8 mouse cellular contexts compared by ENCODE assay signal in the genomic region with DNA sequence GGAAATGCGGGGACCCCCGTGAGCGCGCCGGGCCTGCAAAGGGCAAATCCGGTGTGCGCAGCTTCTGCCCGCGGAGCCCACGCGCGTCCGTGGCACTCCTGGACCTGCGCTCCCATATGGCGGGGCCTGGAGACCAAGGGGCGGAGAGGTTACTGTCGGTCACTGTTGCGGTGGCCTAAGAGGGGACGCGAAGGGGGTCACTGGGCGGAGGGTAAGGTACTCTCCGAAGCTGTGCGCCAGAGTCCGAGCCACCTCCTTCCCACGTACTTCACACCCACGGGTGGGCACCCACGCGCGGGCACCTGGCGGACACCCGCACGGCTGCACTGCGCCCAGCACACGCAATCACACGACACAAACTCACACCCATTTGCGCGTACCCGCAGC. TPM values are rescaled to one million over a fixed set of nuclear protein-coding genes. Genes with fewer than 3 reads are reported as not detected.
A peak's percentile ranks its signal among the peaks of the same experiment; 100 is the strongest.
DNase-seq lines count a peak whose midpoint lies in the region; ATAC-seq and TF ChIP-seq lines count a peak whose summit lies in the region.

No protein-coding gene starts in this region.

- no peaks in the 10 kb centered on the region for H3K9me3 ChIP-seq in heart, embryonic 12.5 days (replicated peaks)
- H3K9me3 ChIP-seq in limb, embryonic 12.5 days: no peaks in the 10 kb centered on the region
- H3K9me3 ChIP-seq in neural tube, embryonic 13.5 days: no peaks in the 10 kb centered on the region

- peaks cover 18% of the 10 kb centered on the region for H3K79me2 ChIP-seq in liver, adult 2 months (ENCODE audit: control insufficient read depth, insufficient read depth, low read length)

- peak overlapping the region; percentile 78 for H3K4me3 ChIP-seq in liver, adult 2 months (ENCODE audit: insufficient read depth, low read depth, low read length)
- H3K4me3 ChIP-seq in cortical plate, adult 2 months (ENCODE audit: insufficient read depth, low read length): peak overlapping the region; percentile 95
- H3K4me3 ChIP-seq in heart, embryonic 12.5 days: peak overlapping the region; percentile 76
- H3K4me3 ChIP-seq in limb, embryonic 12.5 days (replicated peaks): peak overlapping the region; percentile 53
- peak overlapping the region; percentile 70 for H3K4me3 ChIP-seq in neural tube, embryonic 13.5 days

- WGBS in liver, adult 2 months: under 1% methylated on average over 38 of the region's 38 CpGs
- WGBS in heart, embryonic 12.5 days: under 1% methylated on average over 38 of the region's 38 CpGs
- under 1% methylated on average over 38 of the region's 38 CpGs for WGBS in limb, embryonic 12.5 days
- under 1% methylated on average over 38 of the region's 38 CpGs for WGBS in neural tube, embryonic 13.5 days

- peaks cover 16% of the 10 kb centered on the region for H3K4me1 ChIP-seq in liver, adult 2 months (ENCODE audit: control insufficient read depth, insufficient read depth, low read length)
- H3K4me1 ChIP-seq in cortical plate, adult 2 months (ENCODE audit: control insufficient read depth, insufficient read depth, low read length): no peaks in the 10 kb centered on the region; the same call in 1 of the 2 replicates
- peaks cover 20% of the 10 kb centered on the region for H3K4me1 ChIP-seq in heart, embryonic 12.5 days (replicated peaks)
- peaks cover 14% of the 10 kb centered on the region for H3K4me1 ChIP-seq in limb, embryonic 12.5 days (replicated peaks)
- H3K4me1 ChIP-seq in neural tube, embryonic 13.5 days (replicated peaks): peaks cover 33% of the 10 kb centered on the region

- peak overlapping the region; percentile 99 for H3K9ac ChIP-seq in liver, adult 2 months (ENCODE audit: low read depth, low read length)
- peak overlapping the region; percentile 82 for H3K9ac ChIP-seq in heart, embryonic 12.5 days
- peak overlapping the region; percentile 51 for H3K9ac ChIP-seq in limb, embryonic 12.5 days (replicated peaks)
- H3K9ac ChIP-seq in neural tube, embryonic 13.5 days: peak overlapping the region; percentile 83

- no peaks in the 10 kb centered on the region for H3K27me3 ChIP-seq in liver, adult 2 months (ENCODE audit: control insufficient read depth, insufficient read depth, low read length)
- peaks cover 37% of the 10 kb centered on the region for H3K27me3 ChIP-seq in heart, embryonic 12.5 days (replicated peaks)
- H3K27me3 ChIP-seq in limb, embryonic 12.5 days: peaks cover 47% of the 10 kb centered on the region
- H3K27me3 ChIP-seq in neural tube, embryonic 13.5 days: peaks cover 53% of the 10 kb centered on the region

- peak overlapping the region; percentile 99 for H3K4me2 ChIP-seq in heart, embryonic 12.5 days
- peak overlapping the region; percentile 100 for H3K4me2 ChIP-seq in limb, embryonic 12.5 days
- peak overlapping the region; percentile 100 for H3K4me2 ChIP-seq in neural tube, embryonic 13.5 days

- peak overlapping the region; percentile 99 for H3K27ac ChIP-seq in liver, adult 2 months (replicated peaks; ENCODE audit: insufficient read depth, low read depth, low read length)
- peak overlapping the region; percentile 99 for H3K27ac ChIP-seq in cortical plate, adult 2 months (ENCODE audit: insufficient read depth, low read length)
- peak overlapping the region; percentile 77 for H3K27ac ChIP-seq in heart, embryonic 12.5 days (ENCODE audit: poor library complexity, severe bottlenecking)
- H3K27ac ChIP-seq in limb, embryonic 12.5 days: no peak overlapping the region
- H3K27ac ChIP-seq in neural tube, embryonic 13.5 days (replicated peaks): peak overlapping the region; percentile 55; the same call in 1 of the 2 replicates

- no peak for DNase-seq in liver, adult 2 months (ENCODE audit: extremely low read depth, low read depth, low spot score)
- DNase-seq in liver: no peak
- DNase-seq in gastrocnemius, postnatal 14 days: no peak
- DNase-seq in adipocyte (ENCODE audit: low spot score): no peak

- intact Hi-C loops in gastrocnemius, postnatal 14 days (cut with DNase I; ENCODE audit: low total_unique reads): no loop called here

- no peak for TF ChIP-seq CTCF in liver, adult 2 months (IDR thresholded peaks at IDR 0.05; ENCODE audit: low read depth, low read length)
- TF ChIP-seq CTCF in cortical plate, adult 2 months (IDR thresholded peaks at IDR 0.05; ENCODE audit: extremely low read depth, insufficient read depth, low read length): no peak

- no peak; the same call in 1 of the 2 replicates for TF ChIP-seq POLR2A in liver, adult 2 months (IDR thresholded peaks at IDR 0.05; ENCODE audit: extremely low read depth, insufficient read depth, low read length)
- no peak for TF ChIP-seq POLR2A in cortical plate, adult 2 months (IDR thresholded peaks at IDR 0.05; ENCODE audit: extremely low read depth, insufficient read depth, low read length)

- peaks cover 9% of the 10 kb centered on the region for H3K36me3 ChIP-seq in liver, adult 2 months (ENCODE audit: control insufficient read depth, insufficient read depth, low read length)
- H3K36me3 ChIP-seq in heart, embryonic 12.5 days: peaks cover 10% of the 10 kb centered on the region
- H3K36me3 ChIP-seq in limb, embryonic 12.5 days: no peaks in the 10 kb centered on the region
- peaks cover 7% of the 10 kb centered on the region for H3K36me3 ChIP-seq in neural tube, embryonic 13.5 days

- ATAC-seq in heart, embryonic 12.5 days (ENCODE audit: insufficient number of reproducible peaks, low FRiP score): peak; percentile 49
- peak; percentile 36 for ATAC-seq in limb, embryonic 12.5 days (ENCODE audit: insufficient number of reproducible peaks, insufficient read depth, low FRiP score, low TSS enrichment, low read depth)
- ATAC-seq in neural tube, embryonic 13.5 days (ENCODE audit: low read depth): peak; percentile 63

RNA-seq across cellular contexts. Expression of a gene that starts 0.5 kb away (rescaled TPM):
- 148 and 168 TPM in 2 replicates for total RNA-seq in liver, adult 2 months (2014; rRNA removed)
- polyA plus RNA-seq in liver, adult 2 months (2012; rRNA removed): 147 and 252 TPM in 2 replicates
- 31.9 and 33.0 TPM in 2 replicates for polyA plus RNA-seq in cortical plate, adult 2 months (2012; rRNA removed)
- 6.6 and 7.3 TPM in 2 replicates for polyA plus RNA-seq in heart, embryonic 12.5 days (2016; fragmentation: Nextera tagmentation; extraction: Ambion mirVana)
- polyA plus RNA-seq in limb, embryonic 12.5 days (2016; fragmentation: Nextera tagmentation; extraction: Ambion mirVana): 4.3 and 4.6 TPM in 2 replicates
- polyA plus RNA-seq in neural tube, embryonic 13.5 days (2015; fragmentation: Nextera tagmentation; extraction: Ambion mirVana): 12.3 and 13.9 TPM in 2 replicates
- 10 to 100 TPM; 15.2 to 39.8 TPM for total RNA-seq in gastrocnemius, postnatal 14 days (2021)

RNA-seq across cellular contexts. Expression of a gene that starts 23.4 kb away (rescaled TPM):
- total RNA-seq in liver, adult 2 months (2014; rRNA removed): 1,071 and 1,237 TPM in 2 replicates
- polyA plus RNA-seq in liver, adult 2 months (2012; rRNA removed): 834 and 897 TPM in 2 replicates
- polyA plus RNA-seq in cortical plate, adult 2 months (2012; rRNA removed): 77.0 and 83.1 TPM in 2 replicates
- 1.1 and 2.1 TPM in 2 replicates for polyA plus RNA-seq in heart, embryonic 12.5 days (2016; fragmentation: Nextera tagmentation; extraction: Ambion mirVana)
- polyA plus RNA-seq in limb, embryonic 12.5 days (2016; fragmentation: Nextera tagmentation; extraction: Ambion mirVana): 1.6 TPM in 2 replicates
- 38.3 and 38.6 TPM in 2 replicates for polyA plus RNA-seq in neural tube, embryonic 13.5 days (2015; fragmentation: Nextera tagmentation; extraction: Ambion mirVana)
- total RNA-seq in gastrocnemius, postnatal 14 days (2021): 1 to 10 TPM; 3.0 to 6.8 TPM

RNA-seq across cellular contexts. Expression of a gene that starts 34.2 kb away (rescaled TPM):
- 0.20 and 0.28 TPM in 2 replicates for total RNA-seq in liver, adult 2 months (2014; rRNA removed)
- 0.17 and 0.33 TPM in 2 replicates for polyA plus RNA-seq in liver, adult 2 months (2012; rRNA removed)
- polyA plus RNA-seq in cortical plate, adult 2 months (2012; rRNA removed): 8.9 and 9.5 TPM in 2 replicates
- 0.08 and 0.12 TPM in 2 replicates for polyA plus RNA-seq in heart, embryonic 12.5 days (2016; fragmentation: Nextera tagmentation; extraction: Ambion mirVana)
- polyA plus RNA-seq in limb, embryonic 12.5 days (2016; fragmentation: Nextera tagmentation; extraction: Ambion mirVana): 0.18 and 0.50 TPM in 2 replicates
- 4.1 and 6.6 TPM in 2 replicates for polyA plus RNA-seq in neural tube, embryonic 13.5 days (2015; fragmentation: Nextera tagmentation; extraction: Ambion mirVana)
- under 1 TPM; 0.29 to 0.84 TPM for total RNA-seq in gastrocnemius, postnatal 14 days (2021)

Comparison
In these comparisons a context has a peak if more than half of its experiments do, and no peak if none do; other contexts are left out.
1. RNA of a gene that starts 23.4 kb away (polyA plus RNA-seq): 834 to 897 TPM in liver, adult 2 months, 77.0 to 83.1 TPM in cortical plate, adult 2 months and 38.3 to 38.6 TPM in neural tube, embryonic 13.5 days; 1.1 to 2.1 TPM in heart, embryonic 12.5 days and 1.6 TPM in limb, embryonic 12.5 days; every median in the first group is over 10 times any median in the second.
2. Peak in every context shown above with its lines, with median percentiles within 50 percentile points of each other: H3K4me3 ChIP-seq, H3K9ac ChIP-seq, ATAC-seq and H3K4me2 ChIP-seq.